19 mouse cellular contexts compared by ENCODE assay signal in the genomic region with DNA sequence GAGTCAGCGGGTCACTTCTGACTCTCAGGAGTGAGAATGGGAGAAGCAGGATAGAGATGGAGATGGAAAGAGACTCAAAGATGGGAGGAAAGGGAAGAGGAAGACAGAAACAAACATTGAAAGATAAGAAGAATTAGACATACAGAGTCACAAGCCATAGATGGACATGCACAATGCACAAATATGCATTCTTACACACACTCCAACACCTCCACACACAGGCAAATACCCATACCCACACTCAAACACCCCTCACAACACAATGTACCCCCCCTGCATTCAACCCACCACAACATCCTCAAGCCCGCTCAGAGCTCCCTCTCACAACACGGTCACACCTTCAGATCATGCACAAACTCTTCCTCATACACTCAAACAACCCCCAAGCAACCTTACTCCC.
A peak's percentile ranks its signal among the peaks of the same experiment; 100 is the strongest.
DNase-seq lines count a peak whose midpoint lies in the region; ATAC-seq and TF ChIP-seq lines count a peak whose summit lies in the region.
"Had no signal": no experiment of that assay in that cellular context is flagged by ENCODE, and none has a peak within 500 bp of the region (broad histone marks: within the 10 kb centered on the region; RNA-seq: fewer than 3 reads in every experiment).

No protein-coding gene starts in this region.

- TF ChIP-seq CTCF in hindbrain, postnatal 0 days (IDR thresholded peaks at IDR 0.05; ENCODE audit: low read depth) = no peak

- ATAC-seq in forebrain, embryonic 15.5 days (replicated peaks) = no peak
- 0 out of 2 replicates have a peak, but pooled peaks have one; percentile 5 for ATAC-seq in hindbrain, postnatal 0 days
- peak; percentile 35; the same call in 1 of the 2 replicates for ATAC-seq in neural tube, embryonic 12.5 days (ENCODE audit: low FRiP score, low read depth)
- ATAC-seq: intestine, embryonic 15.5 days; liver, postnatal 0 days had no signal

- WGBS in forebrain, embryonic 10.5 days = 71% methylated on average over 3 of the region's 3 CpGs
- WGBS in forebrain, embryonic 15.5 days = 45% methylated on average over 3 of the region's 3 CpGs
- WGBS in hindbrain, embryonic 10.5 days = 63% methylated on average over 3 of the region's 3 CpGs
- WGBS in hindbrain, postnatal 0 days = 47% methylated on average over 3 of the region's 3 CpGs
- WGBS in neural tube, embryonic 12.5 days = 61% methylated on average over 3 of the region's 3 CpGs

- H3K27ac ChIP-seq in forebrain, embryonic 10.5 days = peak overlapping the region; percentile 84
- no peak overlapping the region for H3K27ac ChIP-seq in forebrain, embryonic 15.5 days (replicated peaks)
- peak overlapping the region; percentile 50 for H3K27ac ChIP-seq in hindbrain, embryonic 10.5 days
- H3K27ac ChIP-seq in hindbrain, postnatal 0 days = 0 out of 2 replicates have a peak overlapping the region, but pooled peaks have one; percentile 23
- no peak overlapping the region for H3K27ac ChIP-seq in neural tube, embryonic 12.5 days
- H3K27ac ChIP-seq: heart, embryonic 13.5 days; intestine, embryonic 15.5 days; limb, embryonic 10.5 days had no signal

- H3K4me1 ChIP-seq in forebrain, embryonic 10.5 days = peaks cover 37% of the 10 kb centered on the region
- peaks cover 8% of the 10 kb centered on the region; the same call in 1 of the 2 replicates for H3K4me1 ChIP-seq in forebrain, embryonic 15.5 days
- peaks cover 31% of the 10 kb centered on the region for H3K4me1 ChIP-seq in hindbrain, embryonic 10.5 days (replicated peaks)
- H3K4me1 ChIP-seq in hindbrain, postnatal 0 days (ENCODE audit: insufficient read depth, low read length) = no peaks in the 10 kb centered on the region
- peaks cover 22% of the 10 kb centered on the region for H3K4me1 ChIP-seq in neural tube, embryonic 12.5 days
- H3K4me1 ChIP-seq: heart, embryonic 13.5 days; intestine, embryonic 15.5 days; limb, embryonic 10.5 days had no signal

- no peaks in the 10 kb centered on the region for H3K36me3 ChIP-seq in forebrain, embryonic 10.5 days (replicated peaks)
- H3K36me3 ChIP-seq in forebrain, embryonic 15.5 days = no peaks in the 10 kb centered on the region
- H3K36me3 ChIP-seq in hindbrain, embryonic 10.5 days = no peaks in the 10 kb centered on the region
- no peaks in the 10 kb centered on the region for H3K36me3 ChIP-seq in hindbrain, postnatal 0 days (ENCODE audit: insufficient read depth, low read length)
- no peaks in the 10 kb centered on the region for H3K36me3 ChIP-seq in neural tube, embryonic 12.5 days
- H3K36me3 ChIP-seq: heart, embryonic 13.5 days; intestine, embryonic 15.5 days; limb, embryonic 10.5 days had no signal

- H3K9ac ChIP-seq in forebrain, embryonic 15.5 days (replicated peaks) = no peak overlapping the region
- H3K9ac ChIP-seq in hindbrain, postnatal 0 days (replicated peaks; ENCODE audit: low read length) = no peak overlapping the region
- H3K9ac ChIP-seq in neural tube, embryonic 12.5 days = no peak overlapping the region
- H3K9ac ChIP-seq: heart, embryonic 13.5 days; intestine, embryonic 15.5 days; liver, postnatal 0 days had no signal

- no peak overlapping the region for H3K4me3 ChIP-seq in forebrain, embryonic 10.5 days
- no peak overlapping the region for H3K4me3 ChIP-seq in forebrain, embryonic 15.5 days
- no peak overlapping the region for H3K4me3 ChIP-seq in hindbrain, embryonic 10.5 days
- no peak overlapping the region for H3K4me3 ChIP-seq in hindbrain, postnatal 0 days (ENCODE audit: low read length)
- H3K4me3 ChIP-seq in neural tube, embryonic 12.5 days = no peak overlapping the region
- H3K4me3 ChIP-seq: heart, embryonic 13.5 days; intestine, embryonic 15.5 days; limb, embryonic 10.5 days had no signal

- 0 out of 2 replicates have a peak, but pooled peaks cover 3% of the 10 kb centered on the region for H3K9me3 ChIP-seq in forebrain, embryonic 10.5 days
- H3K9me3 ChIP-seq in forebrain, embryonic 15.5 days = no peaks in the 10 kb centered on the region
- H3K9me3 ChIP-seq in hindbrain, embryonic 10.5 days = 0 out of 2 replicates have a peak, but pooled peaks cover 4% of the 10 kb centered on the region
- H3K9me3 ChIP-seq in hindbrain, postnatal 0 days (ENCODE audit: low read length) = no peaks in the 10 kb centered on the region
- H3K9me3 ChIP-seq in neural tube, embryonic 12.5 days = no peaks in the 10 kb centered on the region
- H3K9me3 ChIP-seq: intestine, embryonic 15.5 days; limb, embryonic 10.5 days had no signal

- no peak for DNase-seq in forebrain, embryonic 10.5 days (ENCODE audit: extremely low spot score, low spot score)
- no peak for DNase-seq in hindbrain, embryonic 10.5 days (ENCODE audit: low spot score)
- no peak for DNase-seq in hindbrain, postnatal 0 days (ENCODE audit: low spot score)
- DNase-seq in spleen, postnatal 36 days (ENCODE audit: low spot score in 2 of 2) = no peak
- no peak for DNase-seq in ovary, postnatal 36 days (ENCODE audit: low spot score)
- no peak for DNase-seq in thymus, postnatal 10 days (ENCODE audit: low spot score in 2 of 2)
- DNase-seq: adrenal gland, adult 2 months; cerebellum, adult 8-10 months; heart, adult 18-20 months; kidney, postnatal 36 days; layer of hippocampus, adult 9-11 months; liver, postnatal 0 days; lung, postnatal 10 days; thymus, adult 2 months had no signal

- H3K4me2 ChIP-seq in forebrain, embryonic 15.5 days (replicated peaks) = no peak overlapping the region
- no peak overlapping the region for H3K4me2 ChIP-seq in hindbrain, postnatal 0 days (ENCODE audit: low read depth, low read length)
- peak overlapping the region; percentile 22; the same call in 1 of the 2 replicates for H3K4me2 ChIP-seq in neural tube, embryonic 12.5 days (replicated peaks)
- H3K4me2 ChIP-seq: heart, embryonic 13.5 days; intestine, embryonic 15.5 days had no signal

- H3K27me3 ChIP-seq in forebrain, embryonic 10.5 days (ENCODE audit: poor library complexity, severe bottlenecking) = 0 out of 2 replicates have a peak, but pooled peaks cover 4% of the 10 kb centered on the region
- no peaks in the 10 kb centered on the region for H3K27me3 ChIP-seq in forebrain, embryonic 15.5 days
- peaks cover 21% of the 10 kb centered on the region; the same call in 1 of the 2 replicates for H3K27me3 ChIP-seq in hindbrain, embryonic 10.5 days (ENCODE audit: insufficient read depth, poor library complexity, severe bottlenecking)
- H3K27me3 ChIP-seq in hindbrain, postnatal 0 days (ENCODE audit: insufficient read depth, low read length) = no peaks in the 10 kb centered on the region
- no peaks in the 10 kb centered on the region for H3K27me3 ChIP-seq in neural tube, embryonic 12.5 days (replicated peaks)
- H3K27me3 ChIP-seq: heart, embryonic 13.5 days; intestine, embryonic 15.5 days had no signal

Comparison
In these comparisons a context has a peak if more than half of its experiments do, and no peak if none do; other contexts are left out.
1. H3K27ac ChIP-seq: peak in forebrain, embryonic 10.5 days (single experiment), hindbrain, embryonic 10.5 days (single experiment) and hindbrain, postnatal 0 days (single experiment); none in forebrain, embryonic 15.5 days (single experiment) and neural tube, embryonic 12.5 days (single experiment).